Mouse (Mus musculus) midbrain, embryonic 12.5 days (tissue): Measurements from ENCODE around the gene Hist1h3b. TPM values are rescaled to one million over a fixed set of nuclear protein-coding genes. Genes with fewer than 3 reads are reported as not detected.
"Not testable (repeated sequence)": the region's sequence is repeated elsewhere in the genome, so short reads cannot be mapped to it uniquely, and the experiment has no call there.

Experiments used
- ATAC-seq: fragments of 200-750 bp; cut with Nextera tagmentation; 2 replicates; pipeline ENCODE4 v1.8.0; 2017; ENCODE audit warnings: low read depth, moderate TSS enrichment, moderate library complexity; ENCODE audit not compliant: low FRiP score
- H3K27ac ChIP-seq: fragments of 300-500 bp; sonication (generic); replicated peaks from 2 replicates; pipeline ENCODE4 v1.5.1; 2016; ENCODE audit warnings: mild to moderate bottlenecking
- H3K27me3 ChIP-seq: fragments of 300-500 bp; sonication (generic); 2 replicates; pipeline ENCODE4 v1.6.1; 2016; ENCODE audit warnings: mild to moderate bottlenecking
- H3K36me3 ChIP-seq: fragments of 300-500 bp; sonication (generic); 2 replicates; pipeline ENCODE4 v1.6.1; 2016
- H3K4me1 ChIP-seq: fragments of 300-500 bp; sonication (generic); 2 replicates; pipeline ENCODE4 v1.6.1; 2016
- H3K4me2 ChIP-seq: fragments of 300-500 bp; sonication (generic); replicated peaks from 2 replicates; pipeline ENCODE4 v1.6.1; 2016; ENCODE audit warnings: mild to moderate bottlenecking, moderate library complexity
- H3K4me3 ChIP-seq: fragments of 300-500 bp; sonication (generic); 2 replicates; pipeline ENCODE4 v1.5.1; 2016; ENCODE audit warnings: mild to moderate bottlenecking
- H3K9ac ChIP-seq: fragments of 300-500 bp; sonication (generic); replicated peaks from 2 replicates; pipeline ENCODE4 v1.6.1; 2016; ENCODE audit warnings: mild to moderate bottlenecking, moderate library complexity
- H3K9me3 ChIP-seq: fragments of 300-500 bp; sonication (generic); 2 replicates; pipeline ENCODE4 v1.6.1; 2016; ENCODE audit warnings: mild to moderate bottlenecking
- WGBS: fragments of 180-500 bp; shearing (Covaris S2); methylation state at CpG from one replicate; pipeline ENCODE4 v1.1.7; 2016; 5-methylcytosine and 5-hydroxymethylcytosine counted together
- polyA plus RNA-seq: library from polyadenylated mRNA; unstranded; fragments of >200 nt; fragmentation: Nextera tagmentation; extraction: Ambion mirVana; gene quantifications from 2 replicates; pipeline ENCODE4 v1.2.1, GENCODE M21; 2016

The Hist1h3b gene
- 14.7 and 16.1 TPM in 2 replicates for polyA plus RNA-seq

DNA sequence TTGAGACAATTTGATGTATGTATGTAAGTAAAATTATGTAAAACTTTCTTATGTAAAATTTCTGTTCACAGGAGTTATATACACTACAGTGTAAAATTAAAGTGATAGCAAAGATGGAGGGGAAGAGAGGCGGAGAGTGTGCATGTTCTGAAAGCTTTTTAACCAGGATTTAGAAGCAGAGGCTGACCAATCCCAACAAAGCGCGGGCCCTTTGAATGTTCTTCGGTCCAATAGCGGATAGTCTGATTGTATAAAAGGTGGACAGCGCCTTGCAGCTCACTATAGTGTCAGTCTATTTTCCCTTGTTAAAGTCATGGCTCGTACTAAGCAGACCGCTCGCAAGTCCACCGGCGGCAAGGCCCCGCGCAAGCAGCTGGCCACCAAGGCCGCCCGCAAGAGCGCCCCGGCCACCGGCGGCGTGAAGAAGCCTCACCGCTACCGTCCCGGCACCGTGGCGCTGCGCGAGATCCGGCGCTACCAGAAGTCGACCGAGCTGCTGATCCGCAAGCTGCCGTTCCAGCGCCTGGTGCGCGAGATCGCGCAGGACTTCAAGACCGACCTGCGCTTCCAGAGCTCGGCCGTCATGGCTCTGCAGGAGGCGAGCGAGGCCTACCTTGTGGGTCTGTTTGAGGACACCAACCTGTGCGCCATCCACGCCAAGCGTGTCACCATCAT is at the start of gene Hist1h3b:
Hist1h3b (plus strand) TSS at position 201 of the 675 bp plus-strand sequence.
- H3K9ac ChIP-seq = peak within 1 kb of the TSS; percentile 54
- peaks cover 19% of the 10 kb centered on the region for H3K4me1 ChIP-seq
- not testable (repeated sequence) for H3K36me3 ChIP-seq, H3K27me3 ChIP-seq, H3K9me3 ChIP-seq
- 1% methylated on average over 16 of the region's 47 CpGs for whole genome bisulfite sequencing
- H3K4me3 ChIP-seq = peak within 1 kb of the TSS; percentile 47
- ATAC-seq = peak; percentile 85
- H3K4me2 ChIP-seq = peak within 1 kb of the TSS; percentile 60
- H3K27ac ChIP-seq = peak within 1 kb of the TSS; percentile 95

DNA sequence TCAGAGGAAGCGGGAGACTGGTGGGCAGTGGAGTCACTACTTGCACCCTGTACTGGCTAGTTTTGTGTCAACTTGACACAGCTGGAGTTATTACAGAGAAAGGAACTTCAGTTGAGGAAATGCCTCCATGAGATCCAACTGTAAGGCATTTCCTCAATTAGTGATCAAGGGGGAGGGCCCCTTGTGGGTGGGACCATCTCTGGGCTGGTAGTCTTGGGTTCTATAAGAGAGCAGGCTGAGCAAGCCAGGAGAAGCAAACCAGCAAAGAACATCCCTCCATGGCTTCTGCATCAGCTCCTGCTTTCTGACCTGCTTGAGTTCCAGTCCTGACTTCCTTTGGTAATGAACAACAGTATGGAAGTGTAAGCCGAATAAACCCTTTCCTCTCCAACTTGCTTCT is 49.3 kb upstream of the Hist1h3b start:
- not testable (repeated sequence) for H3K4me3 ChIP-seq, H3K27me3 ChIP-seq, ATAC-seq, H3K9ac ChIP-seq, H3K9me3 ChIP-seq, H3K27ac ChIP-seq, H3K36me3 ChIP-seq, H3K4me1 ChIP-seq, H3K4me2 ChIP-seq
- WGBS = 90% methylated on average over 2 of the region's 2 CpGs

DNA sequence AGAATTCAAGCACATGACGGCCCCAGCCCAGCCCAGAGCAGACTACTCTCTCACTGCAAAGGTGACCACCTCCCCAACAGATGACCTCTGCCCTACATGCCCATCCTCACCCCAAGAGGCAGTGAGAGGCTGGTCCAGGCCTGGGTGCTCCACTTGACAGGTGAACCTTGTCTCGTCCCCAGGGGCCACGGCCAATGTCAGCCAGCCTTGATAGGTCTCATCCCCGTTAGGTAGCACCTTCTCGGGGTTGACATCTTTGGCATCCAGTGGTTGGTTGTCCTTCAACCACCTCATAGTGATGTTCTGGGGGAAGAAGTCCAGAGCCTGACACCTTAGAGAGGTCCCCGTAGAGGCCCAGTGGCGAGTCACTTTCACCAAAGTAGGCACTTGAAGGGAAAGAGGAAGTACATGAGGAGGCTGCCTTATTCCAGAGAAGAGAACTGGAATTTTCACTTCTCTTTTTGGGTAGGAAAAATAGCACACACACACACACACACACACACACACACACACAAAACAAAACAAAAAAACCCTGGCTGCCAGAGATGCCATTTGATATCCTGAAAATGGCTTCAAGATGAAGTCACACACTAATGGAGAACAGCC is 46.2 kb upstream of the Hist1h3b start:
- WGBS = 92% methylated on average over 7 of the region's 7 CpGs
- Histone ChIP-seq H3K27ac (no peak overlapping the region), H3K36me3 (no peaks in the 10 kb centered on the region), H3K4me2 (no peak overlapping the region), H3K4me1 (peaks cover 16% of the 10 kb centered on the region), H3K4me3 (no peak overlapping the region), H3K9me3 (no peaks in the 10 kb centered on the region), H3K27me3 (peaks cover 6% of the 10 kb centered on the region; the same call in 1 of the 2 replicates), H3K9ac (no peak overlapping the region)
- ATAC-seq = no peak

DNA sequence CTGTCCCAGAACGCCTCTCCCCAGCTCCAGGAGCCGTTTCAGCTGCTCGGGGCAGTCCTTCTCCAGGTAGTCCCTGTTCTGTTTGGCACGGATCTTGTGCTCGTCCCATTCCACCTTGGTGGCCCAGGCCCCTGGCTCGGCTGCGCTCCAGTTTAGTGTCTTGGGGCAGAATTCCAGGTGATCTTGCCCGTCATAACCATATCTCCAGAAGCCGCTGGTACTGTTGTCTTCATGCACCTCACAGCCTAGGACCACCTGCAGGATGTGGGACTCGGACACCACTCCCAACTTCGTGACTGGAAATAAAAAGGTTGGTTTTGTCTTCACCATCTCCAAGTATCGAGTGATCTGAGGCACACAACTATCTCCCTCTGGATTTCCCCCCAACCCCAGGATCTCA is 45.3 kb upstream of the Hist1h3b start:
- no peak overlapping the region for H3K4me2 ChIP-seq
- no peak overlapping the region for H3K4me3 ChIP-seq
- peaks cover 16% of the 10 kb centered on the region for H3K4me1 ChIP-seq
- no peaks in the 10 kb centered on the region for H3K9me3 ChIP-seq
- no peak overlapping the region for H3K9ac ChIP-seq
- no peaks in the 10 kb centered on the region for H3K36me3 ChIP-seq
- WGBS = 94% methylated on average over 12 of the region's 12 CpGs
- peaks cover 11% of the 10 kb centered on the region; the same call in 1 of the 2 replicates for H3K27me3 ChIP-seq
- no peak overlapping the region for H3K27ac ChIP-seq
- no peak for ATAC-seq

DNA sequence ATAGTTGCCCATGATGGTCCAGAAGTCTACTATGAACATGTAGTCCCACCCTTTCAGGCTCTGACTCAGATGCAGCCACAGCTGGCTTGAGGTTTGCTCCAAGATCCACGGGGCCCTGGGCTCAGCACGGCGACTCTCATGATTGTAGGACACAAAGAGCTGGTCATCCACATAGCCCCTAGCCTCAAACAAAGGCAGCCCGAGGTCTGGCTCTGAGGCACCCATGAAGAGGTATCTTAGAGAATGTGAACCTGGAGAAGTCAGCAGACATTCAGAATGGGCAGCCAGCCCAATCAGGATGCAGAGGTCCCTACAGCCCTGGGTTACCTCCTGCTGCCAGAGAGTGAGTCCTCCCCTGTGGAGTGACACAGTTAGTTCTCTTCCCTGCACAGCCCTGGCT is 44.0 kb upstream of the Hist1h3b start:
- no peak for ATAC-seq
- H3K4me3 ChIP-seq = no peak overlapping the region
- 79% methylated on average over 4 of the region's 4 CpGs for WGBS

DNA sequence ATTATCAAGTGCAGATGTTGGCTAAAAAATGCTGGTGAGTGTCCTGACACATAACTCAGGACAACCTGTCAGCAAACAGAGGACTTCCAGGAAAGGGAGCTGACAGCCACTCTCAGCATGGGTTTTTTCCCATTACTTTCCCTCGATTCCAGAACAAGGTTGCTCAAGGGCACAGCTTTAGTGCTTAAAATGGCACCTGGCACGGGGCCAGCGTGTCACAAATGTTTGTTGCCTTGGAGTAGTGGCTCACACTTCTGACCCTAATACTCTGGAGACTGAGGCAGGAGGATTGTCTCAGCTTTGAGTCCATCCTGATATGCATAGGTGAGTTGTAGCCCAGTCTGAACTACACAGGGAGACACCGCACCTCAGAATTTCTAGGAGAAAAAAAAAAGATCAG is 43.4 kb upstream of the Hist1h3b start:
- Histone ChIP-seq H3K4me3 (no peak overlapping the region), H3K4me1 (peaks cover 16% of the 10 kb centered on the region), H3K36me3 (no peaks in the 10 kb centered on the region), H3K9me3 (no peaks in the 10 kb centered on the region), H3K27me3 (peaks cover 11% of the 10 kb centered on the region; the same call in 1 of the 2 replicates), H3K27ac (no peak overlapping the region), H3K9ac (no peak overlapping the region), H3K4me2 (no peak overlapping the region)
- WGBS = 84% methylated on average over 4 of the region's 4 CpGs
- no peak for ATAC-seq

More for the DNA sequence above, 44.0 kb upstream of the Hist1h3b start:
- peaks cover 16% of the 10 kb centered on the region for H3K4me1 ChIP-seq
- no peak overlapping the region for H3K9ac ChIP-seq
- H3K27me3 ChIP-seq = peaks cover 11% of the 10 kb centered on the region; the same call in 1 of the 2 replicates
- H3K9me3 ChIP-seq = no peaks in the 10 kb centered on the region
- H3K27ac ChIP-seq = no peak overlapping the region
- H3K4me2 ChIP-seq = no peak overlapping the region
- no peaks in the 10 kb centered on the region for H3K36me3 ChIP-seq

DNA sequence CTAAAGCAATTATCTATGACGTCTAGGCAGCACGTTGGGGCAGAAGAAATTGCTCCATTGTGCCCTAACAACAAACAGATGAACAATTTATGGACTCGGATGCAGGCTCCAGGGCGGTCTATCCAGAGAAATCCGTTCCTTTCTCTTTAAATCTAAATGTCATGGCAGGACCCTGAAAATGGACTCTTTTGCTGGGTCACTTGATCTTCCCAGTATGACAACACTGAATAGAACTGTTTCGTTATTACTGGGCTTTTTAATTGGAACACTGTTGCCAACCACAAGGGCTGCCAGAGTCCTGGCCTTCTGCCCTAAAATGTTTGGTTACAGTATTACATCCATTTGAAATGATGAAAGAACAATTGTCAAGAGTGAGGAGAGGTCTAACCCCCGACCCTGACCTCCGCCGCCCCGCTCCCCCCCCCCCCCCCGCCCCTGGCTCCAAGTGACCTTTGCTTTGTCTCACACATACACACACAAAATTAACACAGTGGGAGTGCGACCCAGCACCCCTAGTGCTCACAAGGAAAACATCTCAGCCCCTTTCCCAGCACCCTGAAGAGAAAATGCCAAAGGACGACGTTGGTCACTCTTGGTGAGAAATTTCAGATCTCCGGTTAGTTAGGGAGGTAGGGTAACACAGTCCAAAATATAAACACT is 42.2 kb upstream of the Hist1h3b start:
- Histone ChIP-seq H3K9ac (peak overlapping the region; percentile 37; the same call in 1 of the 2 replicates), H3K27ac (no peak overlapping the region), H3K9me3 (no peaks in the 10 kb centered on the region), H3K36me3 (no peaks in the 10 kb centered on the region), H3K4me3 (peak overlapping the region; percentile 34), H3K27me3 (peaks cover 11% of the 10 kb centered on the region; the same call in 1 of the 2 replicates), H3K4me1 (peaks cover 16% of the 10 kb centered on the region), H3K4me2 (peak overlapping the region; percentile 57)
- ATAC-seq = no peak
- 23% methylated on average over 11 of the region's 15 CpGs for WGBS

DNA sequence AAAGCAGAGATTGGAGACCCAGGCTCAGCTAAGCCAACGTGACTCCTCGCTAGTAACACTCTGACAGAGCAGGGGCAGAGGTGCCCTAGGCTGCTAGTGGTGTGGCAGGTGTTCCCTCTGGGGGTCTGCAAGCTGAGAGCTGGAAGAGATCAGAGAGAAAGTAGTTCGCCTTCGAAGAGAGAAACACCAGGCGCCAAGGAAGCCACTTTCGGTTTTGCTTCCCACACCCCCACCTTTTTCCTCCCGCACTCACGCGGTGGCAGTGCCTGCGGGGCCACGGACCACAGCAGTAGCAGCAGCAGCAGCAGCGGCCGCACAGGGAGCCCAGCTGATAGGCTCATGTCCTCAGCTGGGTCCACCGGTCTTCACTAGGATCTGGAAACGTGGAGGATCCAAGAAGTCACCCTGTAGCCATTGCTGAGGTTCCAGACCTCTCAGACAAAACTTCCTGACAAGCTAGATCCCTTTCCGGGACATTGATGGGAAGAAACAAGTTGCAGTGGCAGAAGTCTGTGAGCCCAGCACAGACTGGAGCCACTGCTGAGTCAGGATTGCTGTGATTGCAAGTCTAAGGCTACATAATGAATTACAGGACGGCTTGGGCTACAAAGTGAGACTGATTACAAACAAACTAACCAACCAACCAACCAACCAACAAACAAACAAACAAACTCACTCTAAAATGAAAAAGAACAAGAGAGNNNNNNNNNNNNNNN is 41.5 kb upstream of the Hist1h3b start, which contains the start of gene Hfe:
Hfe (minus strand) TSS at position 481 of the 716 bp plus-strand sequence.
- WGBS = 5% methylated on average over 16 of the region's 17 CpGs

DNA sequence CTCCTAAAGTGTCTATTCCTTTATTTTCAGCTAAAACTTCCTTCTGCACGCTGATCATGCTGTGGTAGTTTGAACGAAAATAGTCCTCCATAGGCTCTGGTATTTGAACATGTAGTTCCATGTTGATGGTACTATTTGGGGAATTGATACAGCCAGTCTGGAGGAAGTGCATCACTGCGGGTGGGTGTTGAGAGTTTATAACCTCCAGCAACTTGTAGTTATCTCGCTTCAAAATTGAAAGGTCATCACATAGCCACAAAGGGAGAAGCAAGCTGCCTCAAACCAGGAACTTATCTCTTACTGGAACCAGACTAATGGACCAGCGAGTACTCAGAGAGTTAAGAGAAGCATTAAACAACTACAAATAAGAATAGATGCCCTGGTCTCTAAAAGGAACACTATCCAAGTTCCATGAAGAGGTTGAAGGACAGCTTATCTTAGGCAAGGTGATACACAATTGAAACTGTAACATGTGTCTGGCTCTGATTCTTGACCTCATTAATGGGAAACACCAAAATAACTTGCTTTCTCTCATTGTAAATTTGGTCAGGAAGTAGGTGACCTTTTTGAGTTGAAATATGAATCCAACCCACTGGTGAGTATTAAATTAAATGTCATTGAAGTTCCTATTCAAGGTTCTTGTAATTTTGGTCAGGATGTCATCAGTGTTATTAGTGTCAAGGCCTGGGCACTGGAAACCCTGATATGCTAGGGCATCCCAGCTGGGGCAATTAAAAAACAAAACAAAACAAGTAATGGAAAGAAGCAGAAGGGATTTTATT is 35.6 kb upstream of the Hist1h3b start:
- ATAC-seq = no peak
- Histone ChIP-seq H3K4me1 (no peaks in the 10 kb centered on the region), H3K9ac (no peak overlapping the region), H3K27ac (no peak overlapping the region), H3K36me3 (no peaks in the 10 kb centered on the region), H3K4me3 (no peak overlapping the region), H3K27me3 (0 out of 2 replicates have a peak, but pooled peaks cover under 1% of the 10 kb centered on the region), H3K9me3 (no peaks in the 10 kb centered on the region), H3K4me2 (no peak overlapping the region)
- 87% methylated on average over 5 of the region's 5 CpGs for WGBS

More for the DNA sequence above, 41.5 kb upstream of the Hist1h3b start, which contains the start of gene Hfe:
- peaks cover 11% of the 10 kb centered on the region; the same call in 1 of the 2 replicates for H3K27me3 ChIP-seq
- H3K4me1 ChIP-seq = peaks cover 16% of the 10 kb centered on the region
- peak within 1 kb of the TSS; percentile 57 for H3K4me2 ChIP-seq
- H3K4me3 ChIP-seq = peak within 1 kb of the TSS; percentile 34
- H3K9me3 ChIP-seq = no peaks in the 10 kb centered on the region
- no peak for ATAC-seq
- H3K27ac ChIP-seq = no peak within 1 kb of the TSS
- no peaks in the 10 kb centered on the region for H3K36me3 ChIP-seq
- peak within 1 kb of the TSS; percentile 37; the same call in 1 of the 2 replicates for H3K9ac ChIP-seq

DNA sequence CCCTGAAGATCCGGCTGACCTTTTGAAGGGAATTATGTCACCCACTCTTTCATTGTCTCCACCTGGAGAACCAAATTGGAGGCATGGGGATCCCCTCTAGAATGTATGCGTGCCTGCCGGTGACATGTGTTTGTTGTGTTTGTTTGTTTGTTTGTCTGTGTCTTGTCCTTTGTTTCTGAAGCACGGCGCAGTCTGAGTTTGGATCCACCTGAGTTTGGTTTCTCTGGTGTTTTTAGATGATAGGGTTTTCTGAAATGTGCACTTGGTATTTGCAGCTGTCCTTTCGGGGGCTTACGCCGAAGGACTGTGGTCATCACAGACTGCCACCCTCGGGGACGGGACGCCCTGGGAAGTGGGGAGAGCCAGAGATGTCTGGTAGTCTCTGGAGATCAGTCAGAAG is 34.9 kb upstream of the Hist1h3b start:
- ATAC-seq = no peak
- H3K9ac ChIP-seq = no peak overlapping the region
- H3K36me3 ChIP-seq = no peaks in the 10 kb centered on the region
- 56% methylated on average over 11 of the region's 11 CpGs for WGBS
- H3K4me2 ChIP-seq = no peak overlapping the region
- no peaks in the 10 kb centered on the region for H3K9me3 ChIP-seq
- no peaks in the 10 kb centered on the region for H3K4me1 ChIP-seq
- no peaks in the 10 kb centered on the region for H3K27me3 ChIP-seq
- no peak overlapping the region for H3K4me3 ChIP-seq
- H3K27ac ChIP-seq = no peak overlapping the region

DNA sequence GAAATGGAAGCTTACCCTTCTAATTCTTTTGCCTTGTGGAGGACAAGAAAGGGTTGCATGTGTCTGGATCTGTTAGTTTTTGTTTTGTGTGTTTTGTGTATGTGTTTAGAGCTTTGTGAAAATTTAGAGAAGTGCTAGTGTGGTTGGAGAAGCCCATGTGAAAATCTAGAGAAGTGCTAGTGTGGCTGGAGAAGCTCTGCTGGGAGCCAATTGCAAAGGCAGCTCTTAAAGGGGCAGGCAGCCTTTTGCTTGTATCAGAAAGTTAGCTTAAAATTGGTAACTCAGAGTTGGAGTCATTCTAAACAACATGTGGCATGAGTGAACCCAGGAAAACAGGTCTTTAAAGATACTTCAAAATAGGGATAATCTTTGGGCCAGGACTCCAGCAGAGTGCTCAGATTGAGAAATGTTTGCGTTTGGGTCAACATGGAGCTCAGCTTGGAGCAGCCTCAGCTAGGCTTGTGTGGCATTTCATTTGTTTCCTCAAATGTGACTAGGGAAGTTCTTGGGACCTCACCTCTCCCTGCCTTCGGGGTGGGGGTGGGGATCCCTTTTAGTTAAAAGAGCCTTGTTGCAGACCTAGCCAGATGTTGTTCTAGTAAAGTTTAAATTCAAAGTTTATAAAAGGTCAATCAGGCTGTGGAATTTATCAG is 34.3 kb upstream of the Hist1h3b start:
- H3K4me2 ChIP-seq, H3K27ac ChIP-seq, H3K9me3 ChIP-seq, H3K4me3 ChIP-seq, H3K9ac ChIP-seq, ATAC-seq, H3K36me3 ChIP-seq, H3K4me1 ChIP-seq, H3K27me3 ChIP-seq: not testable (repeated sequence)
- WGBS = 21% methylated on average over 2 of the region's 2 CpGs
